Mouse (Mus musculus) C2C12 (cell line): Measurements from ENCODE around the gene Gpr4. TPM values are rescaled to one million over a fixed set of nuclear protein-coding genes. Genes with fewer than 3 reads are reported as not detected.

ENCODE experiments used
- H3K27me3 ChIP-seq: one replicate; pipeline ENCODE4 v1.6.1; 2011; ENCODE audit not compliant: control insufficient read depth, insufficient read depth, insufficient read length
- H3K36me3 ChIP-seq: one replicate; pipeline ENCODE4 v1.6.1; 2011; ENCODE audit not compliant: control insufficient read depth, insufficient read depth
- H3K4me3 ChIP-seq: one replicate; pipeline ENCODE4 v1.5.1; 2011; ENCODE audit warnings: mild to moderate bottlenecking, control low read depth; ENCODE audit not compliant: poor library complexity, insufficient read depth, severe bottlenecking
- H3K79me2 ChIP-seq: one replicate; pipeline ENCODE4 v1.6.1; 2011; ENCODE audit not compliant: control insufficient read depth, insufficient read depth
- H3K79me3 ChIP-seq: one replicate; pipeline ENCODE4 v1.6.1; 2011; ENCODE audit warnings: low read depth, control low read depth
- H3ac ChIP-seq: one replicate; pipeline ENCODE3; 2011; ENCODE audit warnings: low read depth; ENCODE audit not compliant: control insufficient read depth, insufficient read length
- CEBPB ChIP-seq: IDR thresholded peaks from one replicate; pipeline ENCODE4 v1.6.1; 2011; ENCODE audit warnings: low read depth, mild to moderate bottlenecking, control low read depth, moderate library complexity
- CTCF ChIP-seq: IDR thresholded peaks from one replicate; pipeline ENCODE4 v1.5.1; 2011; ENCODE audit not compliant: control insufficient read depth, insufficient read depth, insufficient read length
- FOSL1 ChIP-seq: IDR thresholded peaks from one replicate; pipeline ENCODE4 v1.8.0; 2011; ENCODE audit warnings: mild to moderate bottlenecking, low read length; ENCODE audit not compliant: poor library complexity, insufficient read depth, severe bottlenecking
- MAX ChIP-seq: IDR thresholded peaks from one replicate; pipeline ENCODE4 v1.6.1; 2011; ENCODE audit warnings: mild to moderate bottlenecking, control low read depth
- MYOD1 ChIP-seq: IDR thresholded peaks from one replicate; pipeline ENCODE4 v1.6.1; 2011; ENCODE audit warnings: low read depth; ENCODE audit not compliant: control insufficient read depth, insufficient read length
- MYOG ChIP-seq: IDR thresholded peaks from one replicate; pipeline ENCODE4 v1.6.1; 2011; ENCODE audit not compliant: control insufficient read depth, insufficient read length; ENCODE audit errors: extremely low read depth
- USF1 ChIP-seq: IDR thresholded peaks from one replicate; pipeline ENCODE4 v1.6.1; 2011; ENCODE audit warnings: low read depth, mild to moderate bottlenecking, control low read depth, moderate library complexity
- long read RNA-seq, 2 experiments: library from polyadenylated mRNA; unstranded; transcript quantifications; one replicate each; pipeline ENCODE4 v2.0.0; 2019 to 2020
- polyA plus RNA-seq: library from polyadenylated mRNA; unstranded; fragments of >200 nt; fragmentation: generic; extraction: Trizol; gene quantifications from one replicate; pipeline ENCODE4 v1.2.1, GENCODE M21; 2012; ENCODE audit warnings: missing spikeins

The Gpr4 gene
- 0.05 TPM for polyA plus RNA-seq
- long read RNA-seq, experiment 1 = 0 reads
- long read RNA-seq, experiment 2 = 0 reads

- Histone ChIP-seq H3K36me3 (no peaks in the 10 kb centered on the region), H3K4me3 (no peak within 1 kb of the TSS), H3K79me2 (no peaks in the 10 kb centered on the region), H3ac (no peak within 1 kb of the TSS), H3K79me3 (no peaks in the 10 kb centered on the region), H3K27me3 (peaks cover 19% of the 10 kb centered on the region)
- TF ChIP-seq USF1 (no peak), CTCF (no peak), MAX (no peak), MYOD1 (no peak), CEBPB (no peak), MYOG (no peak), FOSL1 (no peak)
These were observed at the start of gene Gpr4 for GRCm38 (mm10) chr7:19211996-19212755. Gene Gpr4, plus strand, starts transcription at chr7:19212538.

GRCm38 (mm10) chr7:19162928-19163327 lies 49.4 kb upstream of the Gpr4 start:
- TF ChIP-seq CEBPB (no peak), FOSL1 (no peak), MYOD1 (no peak), MYOG (no peak), MAX (no peak), USF1 (no peak), CTCF (no peak)

GRCm38 (mm10) chr7:19163752-19164151 lies 48.6 kb upstream of the Gpr4 start:
- Histone ChIP-seq H3K4me3 (no peak overlapping the region), H3ac (no peak overlapping the region), H3K79me3 (no peaks in the 10 kb centered on the region), H3K79me2 (no peaks in the 10 kb centered on the region), H3K27me3 (no peaks in the 10 kb centered on the region), H3K36me3 (no peaks in the 10 kb centered on the region)
- peak; percentile 74 for TF ChIP-seq USF1
- no peak for TF ChIP-seq CEBPB
- TF ChIP-seq MYOD1 = peak; percentile 94
- TF ChIP-seq CTCF = no peak

More at GRCm38 (mm10) chr7:19162928-19163327, 49.4 kb upstream of the Gpr4 start:
- H3K4me3 ChIP-seq = no peak overlapping the region
- no peak overlapping the region for H3ac ChIP-seq
- H3K79me2 ChIP-seq = no peaks in the 10 kb centered on the region
- no peaks in the 10 kb centered on the region for H3K36me3 ChIP-seq
- H3K27me3 ChIP-seq = no peaks in the 10 kb centered on the region
- H3K79me3 ChIP-seq = no peaks in the 10 kb centered on the region

- TF ChIP-seq MYOG = no peak
- no peak for TF ChIP-seq MAX
- no peak for TF ChIP-seq CTCF
- no peak for TF ChIP-seq MYOD1
- no peak for TF ChIP-seq USF1
- TF ChIP-seq CEBPB = no peak
- TF ChIP-seq FOSL1 = no peak
- Histone ChIP-seq H3K27me3 (no peaks in the 10 kb centered on the region), H3ac (no peak overlapping the region), H3K79me2 (no peaks in the 10 kb centered on the region), H3K4me3 (no peak overlapping the region), H3K36me3 (no peaks in the 10 kb centered on the region), H3K79me3 (no peaks in the 10 kb centered on the region)
These were observed 48.1 kb upstream of the Gpr4 start for GRCm38 (mm10) chr7:19164189-19164588.

- no peaks in the 10 kb centered on the region for H3K79me2 ChIP-seq
- no peaks in the 10 kb centered on the region for H3K79me3 ChIP-seq
- no peak for TF ChIP-seq CEBPB
- no peak overlapping the region for H3K4me3 ChIP-seq
- no peaks in the 10 kb centered on the region for H3K36me3 ChIP-seq
- no peaks in the 10 kb centered on the region for H3K27me3 ChIP-seq
- no peak overlapping the region for H3ac ChIP-seq
These were observed 47.4 kb upstream of the Gpr4 start for GRCm38 (mm10) chr7:19164978-19165377.
